Mouse (Mus musculus) mature B cell (primary cell): ENCODE results near the gene Gm4216.
"Not testable (repeated sequence)": the region's sequence is repeated elsewhere in the genome, so short reads cannot be mapped to it uniquely, and the experiment has no call there.

Experiments
- in situ Hi-C: fragments of 300-500 bp; cut with MboI; formaldehyde crosslinking; loops from 2 replicates; pipeline ENCODE4 v1.14.3; 2019

Gene Gm4216

GRCm38 (mm10) chr7:23019823-23020222 lies at the start of gene Gm4216:
Gm4216 (minus strand) TSS chr7:23019923.
- in situ Hi-C loops, result not testable (repeated sequence)

- in situ Hi-C loops, result not testable (repeated sequence)
Observed at GRCm38 (mm10) chr7:23067356-23067755, 47.6 kb upstream of the Gm4216 start, which contains the start of gene Gm8720. Gm8720 (minus strand) TSS chr7:23067456.

- in situ Hi-C loops, result not testable (repeated sequence)
Observed at GRCm38 (mm10) chr7:23055240-23055639, 35.5 kb upstream of the Gm4216 start, which contains the start of gene Vmn1r163. Vmn1r163 (plus strand) TSS chr7:23055540.

GRCm38 (mm10) chr7:22984573-22984972 lies 35.1 kb downstream of the Gm4216 start, which contains the start of gene Gm4214:
Gm4214 (minus strand) TSS chr7:22984673.
- in situ Hi-C loops, result not testable (repeated sequence)
